Mouse (Mus musculus) stomach, postnatal 0 days (tissue): Measurements from ENCODE around the gene Cyp4f14.

Experiments
- CTCF ChIP-seq: IDR thresholded peaks from 2 replicates; pipeline ENCODE4 v1.5.1; 2016; ENCODE audit warnings: antibody characterized with exemption, low read depth, mild to moderate bottlenecking, moderate library complexity
- EP300 ChIP-seq: optimal IDR thresholded peaks from 2 replicates; pipeline ENCODE3; 2016; ENCODE audit warnings: antibody characterized with exemption

- TF ChIP-seq EP300, result no peak
- no peak for TF ChIP-seq CTCF
These were observed 26.3 kb downstream of the Cyp4f14 start for GRCm38 (mm10) chr17:32890852-32891238.
